Mouse (Mus musculus) liver, embryonic 14.5 days (tissue): ENCODE results near the gene Slc2a3. TPM values are rescaled to one million over a fixed set of nuclear protein-coding genes. Genes with fewer than 3 reads are reported as not detected.

Experiments used
- ATAC-seq: fragments of 200-750 bp; cut with Nextera tagmentation; 2 replicates; pipeline ENCODE4 v1.8.0; 2017; ENCODE audit warnings: moderate number of reproducible peaks, mild to moderate bottlenecking, moderate library complexity; ENCODE audit not compliant: insufficient read depth
- DNase-seq, 3 experiments: peaks; one replicate each; pipeline ENCODE4 v3.0.0-alpha.2; 2012 to 2013; ENCODE audit warnings: low read depth in 3 of 3, low spot score in 3 of 3
- H3K27ac ChIP-seq: fragments of 300-500 bp; sonication (generic); 2 replicates; pipeline ENCODE4 v1.5.1; 2014; ENCODE audit warnings: moderate library complexity, mild to moderate bottlenecking, control low read depth, inconsistent platforms
- H3K27me3 ChIP-seq: fragments of 300-500 bp; sonication (generic); 2 replicates; pipeline ENCODE4 v1.6.1; 2014; ENCODE audit warnings: mild to moderate bottlenecking, low read length, moderate library complexity; ENCODE audit not compliant: control insufficient read depth, insufficient read depth
- H3K36me3 ChIP-seq: fragments of 300-500 bp; sonication (generic); replicated peaks from 2 replicates; pipeline ENCODE4 v1.6.1; 2014; ENCODE audit warnings: low read depth; ENCODE audit not compliant: control insufficient read depth, insufficient read depth
- H3K4me1 ChIP-seq, 2 experiments: fragments of 200-500 bp in 1 of 2; fragments of 300-500 bp in 1 of 2; sonication (generic) in 1 of 2; replicated peaks; 2 replicates each; pipeline ENCODE4 v1.6.1; 2012 to 2014; ENCODE audit warnings: antibody characterized with exemption in 1 of 2, inconsistent platforms in 1 of 2, low read length in 1 of 2; ENCODE audit not compliant: control insufficient read depth in 2 of 2, insufficient read depth in 2 of 2
- H3K4me2 ChIP-seq: fragments of 300-500 bp; sonication (generic); 2 replicates; pipeline ENCODE4 v1.6.1; 2014; ENCODE audit warnings: low read depth, mild to moderate bottlenecking, control low read depth, moderate library complexity
- H3K4me3 ChIP-seq, 2 experiments: fragments of 200-500 bp in 1 of 2; fragments of 300-500 bp in 1 of 2; sonication (generic) in 1 of 2; 2 replicates each; pipeline ENCODE4 v1.5.1; 2012 to 2014; ENCODE audit warnings: low read depth in 2 of 2, low read length in 2 of 2, mild to moderate bottlenecking in 2 of 2, control low read depth in 1 of 2, inconsistent platforms in 1 of 2, moderate library complexity in 1 of 2; ENCODE audit not compliant: insufficient read depth in 1 of 2
- H3K9ac ChIP-seq: fragments of 300-500 bp; sonication (generic); replicated peaks from 2 replicates; pipeline ENCODE4 v1.6.1; 2014; ENCODE audit warnings: mild to moderate bottlenecking, control low read depth, moderate library complexity
- H3K9me3 ChIP-seq: fragments of 300-500 bp; sonication (generic); 2 replicates; pipeline ENCODE4 v1.6.1; 2016; ENCODE audit warnings: low read length, mixed read lengths; ENCODE audit not compliant: control insufficient read depth
- CTCF ChIP-seq: IDR thresholded peaks from 2 replicates; pipeline ENCODE4 v1.5.1; 2016; ENCODE audit warnings: antibody characterized with exemption, low read depth, control low read depth
- EP300 ChIP-seq: IDR thresholded peaks from 2 replicates; pipeline ENCODE4 v1.6.1; 2016; ENCODE audit warnings: antibody characterized with exemption, low read depth
- WGBS: fragments of 180-500 bp; shearing (Covaris S2); extraction: QIAGEN DNeasy Blood & Tissue Kit; methylation state at CpG from one replicate; pipeline ENCODE4 v1.1.7; 2014; ENCODE audit not compliant: insufficient replicate concordance; 5-methylcytosine and 5-hydroxymethylcytosine counted together
- microRNA-seq: library from miRNA; unstranded; fragments of <30 nt; microRNA quantifications from one replicate; pipeline ENCODE4, GENCODE M21; 2016
- polyA plus RNA-seq, 2 experiments: library from polyadenylated mRNA; depleted of rRNA in 1 of 2; stranded (reverse) in 1 of 2; unstranded in 1 of 2; fragments of >200 nt; fragmentation: Nextera tagmentation in 1 of 2; extraction: Ambion mirVana in 1 of 2; gene quantifications; 2 replicates each; pipeline versions ENCODE4 v1.2.1 to v1.2.3; 2012 to 2014

The Slc2a3 gene
- polyA plus RNA-seq, 2 experiments: 9.6 to 13.9 TPM

GRCm38 (mm10) chr6:122695398-122695797 is 106.0 kb downstream of the Slc2a3 start:
- DNase-seq (no peak), ATAC-seq (no peak)
- Histone ChIP-seq H3K27ac (no peak overlapping the region), H3K36me3 (no peaks in the 10 kb centered on the region), H3K4me2 (no peak overlapping the region), H3K4me1 (no peaks in the 10 kb centered on the region), H3K4me3 (no peak overlapping the region), H3K27me3 (no peaks in the 10 kb centered on the region), H3K9me3 (no peaks in the 10 kb centered on the region), H3K9ac (no peak overlapping the region)
- no peak for TF ChIP-seq CTCF
- no peak for TF ChIP-seq EP300
- 50% methylated on average over 3 of the region's 3 CpGs for WGBS

- WGBS: 66% methylated on average over 5 of the region's 5 CpGs
- no peaks in the 10 kb centered on the region for H3K9me3 ChIP-seq
- no peak overlapping the region for H3K4me3 ChIP-seq
- ATAC-seq: no peak
- no peaks in the 10 kb centered on the region for H3K27me3 ChIP-seq
- TF ChIP-seq CTCF: no peak
- TF ChIP-seq EP300: no peak
- H3K27ac ChIP-seq: no peak overlapping the region
- H3K36me3 ChIP-seq: no peaks in the 10 kb centered on the region
- H3K4me1 ChIP-seq: no peaks in the 10 kb centered on the region
- no peak overlapping the region for H3K9ac ChIP-seq
- no peak overlapping the region for H3K4me2 ChIP-seq
- DNase-seq: no peak
Measured at GRCm38 (mm10) chr6:122690082-122690481, 111.4 kb downstream of the Slc2a3 start.

DNA sequence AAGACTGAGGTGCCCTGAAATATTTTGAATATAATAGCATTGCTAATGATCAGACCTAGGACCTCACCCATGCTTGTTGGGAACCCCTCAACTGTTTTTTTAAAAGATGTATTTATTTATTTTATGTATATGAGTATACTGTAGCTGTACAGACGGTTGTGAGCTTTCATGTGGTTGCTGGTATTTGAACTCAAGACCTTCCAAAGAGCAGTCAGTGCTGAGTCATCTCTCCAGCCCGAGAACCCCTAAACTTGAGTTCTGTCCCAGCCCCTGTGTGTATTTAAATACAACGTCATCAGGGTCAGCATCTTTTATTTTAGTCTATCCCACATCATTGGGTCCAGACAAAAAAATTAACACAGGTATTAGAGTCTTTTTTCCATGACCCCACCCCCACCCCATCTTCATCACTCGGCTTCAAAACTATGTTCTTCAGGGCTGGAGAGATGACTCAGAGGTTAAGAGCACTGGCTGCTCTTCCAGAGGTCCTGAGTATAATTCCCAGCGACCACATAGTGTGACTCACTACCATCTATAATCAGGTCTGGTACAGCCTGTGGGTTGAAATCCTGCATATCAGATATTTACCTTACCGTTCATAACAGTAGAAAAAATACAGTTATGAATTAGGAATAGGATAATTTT is 111.9 kb downstream of the Slc2a3 start:
- Histone ChIP-seq H3K36me3 (no peaks in the 10 kb centered on the region), H3K27me3 (no peaks in the 10 kb centered on the region), H3K4me3 (no peak overlapping the region), H3K27ac (no peak overlapping the region), H3K4me1 (no peaks in the 10 kb centered on the region), H3K4me2 (no peak overlapping the region), H3K9me3 (no peaks in the 10 kb centered on the region), H3K9ac (no peak overlapping the region)
- no peak for DNase-seq
- WGBS: 48% methylated on average over 6 of the region's 6 CpGs
- no peak for TF ChIP-seq EP300
- ATAC-seq: no peak

DNA sequence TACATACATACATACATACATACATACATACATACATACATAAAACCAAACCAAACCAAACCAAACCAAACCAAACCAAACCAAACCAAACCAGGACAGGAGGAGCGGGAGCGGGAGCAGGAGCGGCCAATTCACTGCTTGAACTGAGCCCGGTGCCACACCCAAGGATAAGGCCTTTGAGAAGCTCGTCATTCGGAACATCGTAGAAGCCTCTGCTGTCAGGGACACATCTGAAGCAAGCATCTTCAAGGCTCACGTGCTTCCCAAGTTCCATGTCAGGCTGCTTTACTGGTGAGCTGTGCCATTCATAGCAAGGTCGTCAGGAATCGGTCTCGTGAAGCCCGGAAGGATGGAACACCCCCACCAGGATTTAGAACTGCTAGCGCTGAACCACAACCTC is 114.7 kb downstream of the Slc2a3 start:
- Histone ChIP-seq H3K27me3 (no peaks in the 10 kb centered on the region), H3K36me3 (no peaks in the 10 kb centered on the region), H3K4me2 (no peak overlapping the region), H3K4me3 (no peak overlapping the region), H3K4me1 (no peaks in the 10 kb centered on the region), H3K9me3 (no peaks in the 10 kb centered on the region), H3K27ac (no peak overlapping the region), H3K9ac (no peak overlapping the region)
- 86% methylated on average over 13 of the region's 13 CpGs for WGBS
- TF ChIP-seq EP300 (no peak), CTCF (no peak)
- DNase-seq (no peak), ATAC-seq (no peak)

DNA sequence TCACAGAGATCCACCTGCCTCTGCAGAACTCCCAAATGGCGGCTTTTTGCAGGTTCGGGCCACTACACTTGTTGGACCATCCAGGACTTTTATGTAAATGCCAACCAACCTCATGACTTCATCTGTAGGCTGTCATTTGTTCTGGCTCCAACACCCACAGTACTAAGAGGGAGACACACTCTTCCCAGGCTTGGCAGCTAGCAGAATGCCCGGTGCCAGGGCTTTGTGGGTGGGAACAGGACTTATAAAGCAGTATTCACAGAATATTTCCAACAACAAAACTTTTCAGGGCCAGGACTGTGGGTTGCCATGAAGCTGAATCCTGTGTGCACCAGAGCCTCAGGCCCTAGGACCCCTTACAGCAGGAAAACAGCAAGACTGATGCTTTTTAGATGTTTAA is 118.8 kb downstream of the Slc2a3 start:
- no peak for TF ChIP-seq EP300
- TF ChIP-seq CTCF: no peak
- no peaks in the 10 kb centered on the region for H3K9me3 ChIP-seq
- H3K4me1 ChIP-seq: no peaks in the 10 kb centered on the region
- no peak overlapping the region for H3K4me2 ChIP-seq
- ATAC-seq (no peak), DNase-seq (no peak)
- 65% methylated on average over 3 of the region's 3 CpGs for WGBS
- no peak overlapping the region for H3K4me3 ChIP-seq
- no peak overlapping the region for H3K27ac ChIP-seq
- H3K27me3 ChIP-seq: no peaks in the 10 kb centered on the region
- H3K36me3 ChIP-seq: no peaks in the 10 kb centered on the region
- H3K9ac ChIP-seq: no peak overlapping the region

Small RNAs within 50 kb of the gene (microRNA-seq; reads per million reads assigned to microRNA genes)
- not detected for gene Mir7231

Other genes with a start within 250 kb of the Slc2a3 start
- gene Aicda, start 247.8 kb downstream of the Slc2a3 start, polyA plus RNA-seq (2012; rRNA removed): not detected in 2 replicates
- not detected in 2 replicates for gene Aicda, start 247.8 kb downstream of the Slc2a3 start, polyA plus RNA-seq (2014; fragmentation: Nextera tagmentation; extraction: Ambion mirVana)
- 3.9 and 4.3 TPM in 2 replicates for gene Apobec1, start 199.2 kb downstream of the Slc2a3 start, polyA plus RNA-seq (2012; rRNA removed)
- 3.6 and 4.2 TPM in 2 replicates for gene Apobec1, start 199.2 kb downstream of the Slc2a3 start, polyA plus RNA-seq (2014; fragmentation: Nextera tagmentation; extraction: Ambion mirVana)
- gene Gdf3, start 191.6 kb downstream of the Slc2a3 start, polyA plus RNA-seq (2012; rRNA removed): 1.5 and 1.6 TPM in 2 replicates
- gene Gdf3, start 191.6 kb downstream of the Slc2a3 start, polyA plus RNA-seq (2014; fragmentation: Nextera tagmentation; extraction: Ambion mirVana): 2.2 and 2.8 TPM in 2 replicates
- not detected in 2 replicates for gene Dppa3, start 175.2 kb downstream of the Slc2a3 start, polyA plus RNA-seq (2012; rRNA removed)
- not detected in 2 replicates for gene Dppa3, start 175.2 kb downstream of the Slc2a3 start, polyA plus RNA-seq (2014; fragmentation: Nextera tagmentation; extraction: Ambion mirVana)
- 0.01 TPM in 1 of 2 replicates, not detected in the other for gene Nanog, start 94.2 kb downstream of the Slc2a3 start, polyA plus RNA-seq (2012; rRNA removed)
- gene Nanog, start 94.2 kb downstream of the Slc2a3 start, polyA plus RNA-seq (2014; fragmentation: Nextera tagmentation; extraction: Ambion mirVana): not detected in 2 replicates
- gene Foxj2, start 18.3 kb upstream of the Slc2a3 start, polyA plus RNA-seq (2012; rRNA removed): 1.3 TPM in 2 replicates
- gene Foxj2, start 18.3 kb upstream of the Slc2a3 start, polyA plus RNA-seq (2014; fragmentation: Nextera tagmentation; extraction: Ambion mirVana): 1.1 and 1.3 TPM in 2 replicates
- 0.55 and 0.57 TPM in 2 replicates for gene C3ar1, start 54.5 kb upstream of the Slc2a3 start, polyA plus RNA-seq (2012; rRNA removed)
- gene C3ar1, start 54.5 kb upstream of the Slc2a3 start, polyA plus RNA-seq (2014; fragmentation: Nextera tagmentation; extraction: Ambion mirVana): 0.59 and 0.66 TPM in 2 replicates
- 13.6 and 13.8 TPM in 2 replicates for gene Necap1, start 72.8 kb upstream of the Slc2a3 start, polyA plus RNA-seq (2012; rRNA removed)
- 17.9 and 20.1 TPM in 2 replicates for gene Necap1, start 72.8 kb upstream of the Slc2a3 start, polyA plus RNA-seq (2014; fragmentation: Nextera tagmentation; extraction: Ambion mirVana)
- gene Clec4a1, start 120.2 kb upstream of the Slc2a3 start, polyA plus RNA-seq (2012; rRNA removed): 1.8 and 3.0 TPM in 2 replicates
- 4.1 and 5.9 TPM in 2 replicates for gene Clec4a1, start 120.2 kb upstream of the Slc2a3 start, polyA plus RNA-seq (2014; fragmentation: Nextera tagmentation; extraction: Ambion mirVana)
- 0.92 and 1.3 TPM in 2 replicates for gene Clec4a3, start 150.9 kb upstream of the Slc2a3 start, polyA plus RNA-seq (2012; rRNA removed)
- gene Clec4a3, start 150.9 kb upstream of the Slc2a3 start, polyA plus RNA-seq (2014; fragmentation: Nextera tagmentation; extraction: Ambion mirVana): 4.8 and 5.1 TPM in 2 replicates
- not detected in 2 replicates for gene Clec4a4, start 188.7 kb upstream of the Slc2a3 start, polyA plus RNA-seq (2012; rRNA removed)
- 0.14 TPM in 1 of 2 replicates, not detected in the other for gene Clec4a4, start 188.7 kb upstream of the Slc2a3 start, polyA plus RNA-seq (2014; fragmentation: Nextera tagmentation; extraction: Ambion mirVana)
- gene Clec4b1, start 248.3 kb upstream of the Slc2a3 start, polyA plus RNA-seq (2012; rRNA removed): 0.06 TPM in 2 replicates
- gene Clec4b1, start 248.3 kb upstream of the Slc2a3 start, polyA plus RNA-seq (2014; fragmentation: Nextera tagmentation; extraction: Ambion mirVana): not detected in 2 replicates